Mouse (Mus musculus) left cerebral cortex, postnatal 4 days (tissue): Measurements from ENCODE around the gene Uhrf1bp1. TPM values are rescaled to one million over a fixed set of nuclear protein-coding genes. Genes with fewer than 3 reads are reported as not detected.

ENCODE experiments used
- DNase-seq: peaks from one replicate; pipeline ENCODE4 v3.0.0-alpha.2; 2022
- intact Hi-C: fragments of 180-260 bp; cut with DNase I; formaldehyde crosslinking; loops from one replicate; pipeline ENCODE4 v1.15.1; 2025
- total RNA-seq, 2 experiments: library from RNA; stranded (reverse); gene quantifications; 2 replicates each; pipeline ENCODE4 v1.2.3; 2021

Uhrf1bp1 gene
- total RNA-seq, 2 experiments from 2014 or later: 25.6 to 29.4 TPM

DNA sequence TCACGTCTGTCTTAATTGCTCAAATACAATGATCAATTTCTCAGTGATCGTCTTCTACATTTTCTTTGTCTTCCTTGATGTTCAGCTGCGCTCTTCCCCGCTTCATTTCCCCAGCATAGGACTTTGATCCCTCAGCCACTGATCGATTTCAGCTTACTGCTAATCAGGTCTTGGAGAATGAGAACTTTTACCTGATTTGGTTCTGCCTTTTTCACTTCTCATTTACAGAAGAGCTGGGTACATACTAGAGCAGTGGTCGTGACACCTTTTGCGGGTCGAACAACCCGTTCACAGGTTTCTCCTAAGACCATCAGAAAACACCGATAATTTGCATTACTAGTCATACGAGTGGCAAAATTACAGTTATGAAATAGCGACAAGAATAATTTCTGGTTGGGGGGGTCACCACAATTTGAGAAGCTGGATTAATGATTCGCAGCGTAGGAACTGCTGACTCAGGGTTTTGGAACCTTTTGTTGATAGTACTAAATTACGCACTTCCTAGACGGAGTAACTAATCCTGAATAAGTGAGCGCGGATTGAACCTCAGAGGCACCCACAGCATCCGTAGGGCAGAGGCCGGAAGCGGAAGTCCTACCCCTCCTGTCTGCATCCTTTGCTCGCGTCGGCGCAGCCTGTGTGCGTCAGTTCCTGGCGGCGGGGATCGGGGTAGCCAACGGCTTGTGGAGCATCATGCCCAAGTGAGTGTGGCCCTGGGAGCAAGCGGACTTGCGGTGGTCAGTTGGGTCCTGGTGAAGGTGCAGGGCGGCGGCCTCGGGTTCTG is 16.6 kb upstream of the Uhrf1bp1 start:
- DNase-seq: peak; percentile 94
- intact Hi-C loops: loop anchor here (10.0 kb wide), 1 partner anchor 55 kb away; no protein-coding TSS in a partner anchor

DNA sequence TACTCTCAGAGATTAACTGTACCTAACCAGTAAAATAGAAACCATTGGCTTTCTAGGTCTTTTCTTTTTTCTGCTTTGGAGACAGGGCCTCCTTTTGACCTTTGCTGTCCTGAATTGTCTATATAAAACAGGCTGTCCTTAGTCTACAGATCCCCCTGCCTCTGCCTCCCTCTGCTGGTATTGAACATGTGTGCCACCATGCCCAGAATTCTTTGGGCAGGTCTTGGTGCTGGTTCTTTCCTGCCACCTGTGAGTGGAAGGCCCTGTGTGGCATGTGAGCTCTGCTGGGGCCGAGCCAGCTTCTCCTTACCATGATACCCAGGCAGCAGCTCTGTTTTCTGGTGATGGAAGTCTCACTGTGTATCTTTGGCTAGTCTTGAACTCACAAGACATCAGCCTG is 7.9 kb upstream of the Uhrf1bp1 start:
- intact Hi-C loops: loop anchor here (10.0 kb wide), 1 partner anchor 46 kb away; no protein-coding TSS in a partner anchor
- no peak for DNase-seq

GRCm38 (mm10) chr17:27851076-27851475 is 5.2 kb upstream of the Uhrf1bp1 start:
- DNase-seq: no peak
- intact Hi-C loops: no loop called here

DNA sequence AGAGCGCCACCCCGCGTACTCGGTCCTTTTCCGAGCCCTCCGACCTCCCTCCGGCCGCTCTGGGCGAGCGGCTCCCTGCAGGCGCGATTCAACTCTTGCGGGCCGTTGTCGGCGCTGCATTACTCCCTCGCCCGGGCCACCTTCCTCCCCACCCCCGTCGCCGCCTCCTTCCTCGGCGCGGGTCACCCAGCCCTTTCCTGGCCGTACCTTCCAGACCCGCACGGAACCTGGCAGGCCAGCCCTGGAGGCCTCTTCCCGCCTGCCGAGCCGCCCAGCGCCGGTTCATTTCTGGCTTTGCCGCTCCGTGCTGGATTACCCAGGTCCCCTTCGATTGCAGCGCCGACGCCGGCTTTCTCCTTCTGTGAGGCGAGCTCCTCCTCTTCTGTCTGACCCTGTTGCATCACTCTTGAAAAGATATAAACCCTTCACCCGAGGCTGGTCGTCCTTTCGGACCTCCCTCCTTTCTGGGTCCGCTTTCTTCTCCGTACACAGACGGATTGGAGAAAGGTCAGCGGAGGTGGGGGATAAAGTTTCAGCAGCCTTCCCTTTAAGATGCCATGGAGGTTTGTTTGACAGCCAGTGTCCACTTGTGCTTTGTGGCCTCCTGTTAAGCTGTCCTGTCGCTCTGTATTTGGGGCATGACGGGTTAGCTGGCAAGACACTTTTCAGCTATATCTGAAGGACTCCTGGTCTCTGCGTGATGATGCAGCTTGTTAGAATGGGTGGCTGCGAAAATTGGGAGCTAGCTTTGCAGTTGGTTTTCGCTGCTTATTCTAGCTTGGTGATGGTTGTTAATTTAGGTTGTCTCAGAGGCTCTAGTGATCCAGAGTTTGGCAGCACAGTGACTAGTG is 782 bp downstream of the Uhrf1bp1 start:
- peak; percentile 35 for DNase-seq
- intact Hi-C loops: no loop called here

GRCm38 (mm10) chr17:27857649-27858475 is 1.6 kb downstream of the Uhrf1bp1 start:
- no peak for DNase-seq
- intact Hi-C loops: no loop called here

DNA sequence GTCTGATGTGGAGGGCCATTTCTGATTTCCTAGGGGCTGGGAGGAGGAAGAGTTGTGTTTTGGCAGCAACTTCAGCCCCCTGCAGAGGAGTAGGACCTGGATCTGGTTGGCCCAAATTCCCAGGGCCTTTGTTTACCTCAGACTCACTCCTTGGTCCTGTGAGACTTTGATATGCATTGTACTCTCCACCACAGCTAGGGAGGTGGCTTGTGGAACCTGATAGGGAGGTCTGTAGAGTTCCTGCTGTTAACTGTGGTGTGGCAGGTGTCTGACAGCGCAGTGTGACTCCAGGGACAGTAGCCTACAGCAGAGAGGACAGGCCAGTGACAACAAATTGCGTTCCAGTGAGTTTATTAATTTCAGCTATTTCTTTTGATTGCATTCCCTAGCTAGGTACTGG is 2.9 kb downstream of the Uhrf1bp1 start:
- DNase-seq: no peak
- intact Hi-C loops: no loop called here

DNA sequence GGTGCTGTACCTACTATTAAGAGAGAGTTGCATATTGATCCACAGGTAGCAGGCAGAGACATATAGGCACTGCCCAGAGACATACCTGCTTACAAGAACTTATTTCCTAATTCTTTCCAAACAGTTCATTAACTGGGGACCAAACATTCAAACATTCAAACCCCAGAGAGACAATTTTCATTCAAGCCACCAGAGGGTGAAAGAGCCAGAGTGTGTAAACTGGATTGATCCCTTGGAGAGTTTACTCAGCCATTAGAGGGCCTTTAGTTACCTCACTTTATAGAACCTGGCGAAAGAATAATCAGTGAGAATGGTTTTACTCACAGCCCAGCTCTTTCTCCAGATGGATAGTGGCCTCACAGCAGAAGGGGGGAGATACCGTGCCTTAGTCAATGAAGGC is 9.2 kb downstream of the Uhrf1bp1 start:
- DNase-seq: no peak
- intact Hi-C loops: no loop called here

GRCm38 (mm10) chr17:27866737-27867136 is 10.5 kb downstream of the Uhrf1bp1 start:
- DNase-seq: no peak
- intact Hi-C loops: no loop called here

GRCm38 (mm10) chr17:27871851-27872250 is 15.6 kb downstream of the Uhrf1bp1 start:
- intact Hi-C loops: no loop called here
- DNase-seq: no peak

DNA sequence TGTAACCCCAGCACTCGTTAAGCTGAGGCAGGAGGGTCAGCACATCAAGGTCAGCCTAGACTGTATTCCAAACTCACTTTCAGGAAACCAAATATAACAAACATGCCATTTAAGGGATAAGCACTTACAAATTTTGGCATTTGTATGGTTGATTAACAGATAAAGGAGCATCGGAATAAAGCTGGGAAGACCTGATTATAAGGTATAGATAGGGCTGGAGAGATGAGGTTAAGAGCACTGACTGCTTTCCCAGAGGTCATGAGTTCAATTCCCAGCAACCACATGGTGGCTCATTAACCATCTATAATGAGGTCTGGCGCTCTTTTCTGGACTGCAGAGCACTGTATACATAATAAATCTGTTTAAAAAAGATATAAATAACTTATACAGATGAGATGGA is 17.3 kb downstream of the Uhrf1bp1 start:
- no peak for DNase-seq
- intact Hi-C loops: no loop called here

GRCm38 (mm10) chr17:27874510-27874909 is 18.3 kb downstream of the Uhrf1bp1 start:
- DNase-seq: no peak
- intact Hi-C loops: no loop called here

DNA sequence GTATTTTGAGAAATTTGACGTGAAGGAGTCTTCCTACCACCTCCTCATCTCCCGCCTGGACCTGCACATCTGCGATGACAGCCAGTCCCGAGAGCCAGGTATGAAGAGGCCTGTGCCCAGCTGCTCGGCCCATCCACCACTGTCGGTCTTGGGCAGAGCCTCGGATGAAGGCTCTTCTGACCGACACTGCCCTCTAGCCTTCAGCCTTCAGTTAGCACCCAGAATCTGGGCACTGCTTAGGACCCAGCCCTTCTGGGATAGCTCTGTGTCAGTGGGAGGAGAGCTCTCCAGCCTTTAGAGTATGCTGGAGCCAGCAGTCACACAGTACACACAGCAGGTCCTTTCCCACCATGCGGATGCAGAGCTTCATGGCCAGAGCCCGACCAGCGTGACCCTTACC is 25.3 kb downstream of the Uhrf1bp1 start:
- DNase-seq: no peak
- intact Hi-C loops: no loop called here

DNA sequence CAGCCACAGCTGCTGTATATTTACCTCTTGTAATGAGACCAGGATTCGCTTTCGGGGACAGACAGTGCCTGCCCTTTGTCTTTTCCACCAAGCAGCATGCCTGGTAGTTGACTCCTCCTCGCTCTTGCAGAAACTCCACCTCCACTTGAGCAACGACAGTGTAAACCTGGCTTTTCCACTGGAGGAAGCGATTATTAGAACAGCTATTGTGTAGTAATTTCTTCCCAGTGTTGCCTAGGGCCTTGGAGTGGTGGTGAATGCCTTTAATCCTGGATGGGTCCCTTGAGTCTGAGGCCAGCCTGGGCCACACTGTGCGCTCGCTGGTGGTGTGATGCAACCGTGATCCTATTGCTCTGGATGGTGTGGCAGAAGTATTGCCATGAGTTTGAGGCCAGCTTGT is 26.9 kb downstream of the Uhrf1bp1 start:
- intact Hi-C loops: no loop called here
- DNase-seq: no peak

DNA sequence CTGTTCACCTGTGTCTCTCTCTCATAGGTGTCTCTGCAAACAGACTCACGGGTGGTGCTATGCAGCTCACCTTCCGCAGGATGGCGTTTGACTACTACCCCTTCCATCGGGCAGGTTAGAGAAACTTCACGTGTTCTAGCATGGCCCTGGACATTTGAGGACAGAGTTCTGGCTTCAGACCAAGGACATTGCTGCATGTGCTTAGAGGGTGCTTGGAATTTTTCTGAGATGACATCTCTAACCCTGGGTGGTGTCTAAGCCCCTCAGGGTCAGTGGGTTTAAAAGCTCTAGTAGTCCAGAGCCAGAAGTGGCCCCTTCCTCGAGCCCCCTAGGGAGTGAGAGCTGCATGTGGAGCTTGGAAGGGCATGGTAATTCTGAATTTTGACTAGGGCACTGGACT is 27.8 kb downstream of the Uhrf1bp1 start:
- no peak for DNase-seq
- intact Hi-C loops: no loop called here

DNA sequence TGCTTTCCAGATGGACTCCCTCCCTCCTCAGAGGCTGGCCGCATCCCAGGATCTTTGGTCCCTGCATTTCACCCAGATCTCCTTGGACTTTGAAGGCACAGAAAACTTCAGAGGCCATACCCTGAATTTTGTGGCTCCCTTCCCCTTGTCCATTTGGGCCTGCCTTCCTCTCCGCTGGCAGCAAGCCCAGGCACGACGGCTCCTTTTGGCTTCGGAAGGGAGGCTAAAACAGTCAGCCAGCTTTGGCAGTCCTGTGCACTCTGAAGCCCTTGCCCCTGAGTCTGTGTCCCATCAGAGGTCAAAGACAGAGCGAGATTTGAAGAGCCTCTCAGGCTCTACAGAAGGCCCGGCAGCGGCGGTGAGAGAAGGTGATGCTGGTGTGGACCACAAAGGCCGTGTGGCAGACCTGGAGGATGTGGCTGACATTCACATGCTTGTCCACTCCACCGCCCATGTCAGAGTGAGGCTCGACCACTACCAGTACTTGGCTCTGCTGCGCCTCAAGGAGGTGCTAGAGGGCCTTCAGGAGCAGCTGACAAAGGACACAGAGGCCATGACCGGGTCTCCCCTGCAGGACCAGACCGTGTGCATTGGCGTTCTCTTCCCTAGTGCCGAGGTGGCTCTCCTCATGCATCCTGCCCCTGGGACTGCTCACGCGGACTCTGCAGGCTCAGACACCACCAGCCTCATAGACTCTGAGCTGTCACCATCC is 30.4 kb downstream of the Uhrf1bp1 start:
- intact Hi-C loops: no loop called here
- peak; percentile 27 for DNase-seq

DNA sequence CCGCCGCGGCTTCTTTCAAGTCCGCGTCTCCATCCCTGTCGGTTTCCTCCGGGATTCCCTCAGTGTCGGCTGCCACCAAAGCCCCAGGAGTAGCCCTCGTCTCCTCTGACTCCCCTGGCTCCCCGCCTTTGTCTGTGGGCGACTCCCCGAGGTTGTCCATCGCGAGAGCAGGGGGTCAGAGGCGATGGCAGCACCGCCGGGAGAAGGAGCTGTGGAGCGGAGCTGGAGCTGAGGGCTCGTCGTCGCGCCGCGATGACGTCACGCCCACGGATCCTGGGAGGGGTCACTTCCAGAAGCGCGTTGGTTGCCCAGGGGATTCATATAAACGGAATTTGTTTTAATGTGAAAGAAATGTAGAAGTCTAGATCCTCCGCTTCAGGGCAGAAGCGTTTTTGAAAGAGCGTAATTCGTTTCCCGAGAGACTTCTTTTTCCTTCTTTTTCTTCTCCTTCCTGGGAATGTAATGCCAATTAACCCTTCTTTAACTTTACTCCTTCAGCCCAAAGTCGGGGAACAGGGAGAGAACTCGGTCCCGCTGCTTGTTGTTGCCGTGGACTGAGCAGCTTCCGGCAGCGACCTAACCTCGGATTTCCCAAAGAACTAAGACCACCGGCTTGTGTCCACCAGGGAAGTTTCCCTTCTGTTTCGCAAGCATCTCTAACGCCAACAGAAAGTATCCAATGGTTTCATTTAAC is 51.4 kb downstream of the Uhrf1bp1 start:
- DNase-seq: peak; percentile 93
- intact Hi-C loops: loop anchor here (2.0 kb wide), 1 partner anchor 173 kb away; the partner anchor contains the start of gene Tcp11

DNA sequence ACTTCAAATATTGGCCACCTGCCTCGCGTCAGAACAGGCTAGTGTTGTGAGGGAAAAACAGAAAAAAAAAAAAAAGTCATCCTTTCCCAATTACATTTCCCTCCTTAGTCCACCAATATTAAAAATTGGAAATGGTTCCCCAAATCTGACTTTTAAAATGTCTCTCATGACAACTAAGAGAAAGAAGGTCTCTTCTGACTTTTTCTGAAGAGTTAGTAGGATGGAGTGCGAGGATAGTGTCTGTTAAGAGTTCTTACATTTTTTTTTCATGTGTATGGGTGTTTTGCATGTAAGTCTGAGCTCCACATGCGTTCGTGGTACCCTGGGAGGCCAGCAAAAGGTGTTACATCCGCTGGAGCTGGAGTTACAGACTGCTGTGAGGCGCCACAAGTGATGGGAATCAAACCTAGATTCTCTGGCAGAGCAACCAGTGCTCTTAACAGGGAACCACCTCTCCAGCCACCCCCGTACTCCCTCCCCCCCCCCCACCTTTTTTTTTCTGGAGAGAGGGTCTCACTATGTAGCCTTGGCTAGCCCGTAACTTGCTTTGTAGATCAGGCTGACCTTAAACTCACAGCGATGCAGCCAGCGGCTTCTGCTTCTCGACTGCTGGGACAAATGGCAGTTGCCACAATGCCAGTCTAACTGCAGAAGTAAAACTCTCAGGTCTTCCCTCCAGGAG is 52.1 kb downstream of the Uhrf1bp1 start:
- intact Hi-C loops: loop anchor here (2.0 kb wide), 1 partner anchor 172 kb away; the partner anchor contains the start of gene Tcp11

DNA sequence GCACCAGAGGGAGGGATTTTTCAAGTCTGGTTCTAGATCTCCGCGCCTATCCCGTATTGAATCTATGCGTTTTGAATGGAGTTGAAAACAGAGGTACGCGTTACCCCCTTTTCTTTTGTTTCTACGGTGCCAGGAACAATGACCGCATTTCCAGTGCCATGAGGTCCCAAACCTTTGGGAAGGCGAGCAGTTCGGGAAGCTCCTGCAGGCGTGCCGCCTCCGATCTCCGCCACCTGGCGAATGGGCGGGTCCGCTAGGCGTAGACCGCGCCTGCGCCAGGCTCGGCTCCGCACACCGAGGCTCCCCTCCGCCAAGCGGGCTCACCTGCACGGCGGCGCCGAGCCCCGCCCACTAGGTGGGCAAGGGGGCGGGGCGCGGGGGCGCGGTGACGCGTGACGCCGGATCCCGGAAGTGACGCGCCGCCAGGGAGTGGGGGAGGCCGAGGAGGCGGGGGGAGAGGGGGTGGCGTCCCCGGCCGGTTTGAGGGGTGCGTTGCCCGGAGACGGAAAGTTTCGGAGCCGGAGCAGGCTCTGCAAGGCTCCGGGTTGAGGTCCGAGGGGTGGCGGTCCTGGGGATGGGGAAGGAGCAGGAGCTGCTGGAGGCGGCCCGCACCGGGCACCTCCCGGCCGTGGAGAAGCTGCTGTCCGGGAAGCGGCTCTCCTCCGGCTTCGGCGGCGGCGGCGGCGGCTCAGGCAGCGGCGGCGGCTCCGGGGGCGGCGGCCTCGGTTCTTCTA is 52.8 kb downstream of the Uhrf1bp1 start, which contains the start of gene Anks1:
Anks1 (plus strand) TSS at position 419 of the 734 bp plus-strand sequence.
- DNase-seq: peak; percentile 91
- intact Hi-C loops: loop anchor here (2.0 kb wide), 1 partner anchor 172 kb away; the partner anchor contains the start of gene Tcp11

More for the DNA sequence above, 52.1 kb downstream of the Uhrf1bp1 start:
- DNase-seq: no peak
